Mouse (Mus musculus): Measurements from ENCODE around the gene Tmem120b.

Gene Tmem120b

DNA sequence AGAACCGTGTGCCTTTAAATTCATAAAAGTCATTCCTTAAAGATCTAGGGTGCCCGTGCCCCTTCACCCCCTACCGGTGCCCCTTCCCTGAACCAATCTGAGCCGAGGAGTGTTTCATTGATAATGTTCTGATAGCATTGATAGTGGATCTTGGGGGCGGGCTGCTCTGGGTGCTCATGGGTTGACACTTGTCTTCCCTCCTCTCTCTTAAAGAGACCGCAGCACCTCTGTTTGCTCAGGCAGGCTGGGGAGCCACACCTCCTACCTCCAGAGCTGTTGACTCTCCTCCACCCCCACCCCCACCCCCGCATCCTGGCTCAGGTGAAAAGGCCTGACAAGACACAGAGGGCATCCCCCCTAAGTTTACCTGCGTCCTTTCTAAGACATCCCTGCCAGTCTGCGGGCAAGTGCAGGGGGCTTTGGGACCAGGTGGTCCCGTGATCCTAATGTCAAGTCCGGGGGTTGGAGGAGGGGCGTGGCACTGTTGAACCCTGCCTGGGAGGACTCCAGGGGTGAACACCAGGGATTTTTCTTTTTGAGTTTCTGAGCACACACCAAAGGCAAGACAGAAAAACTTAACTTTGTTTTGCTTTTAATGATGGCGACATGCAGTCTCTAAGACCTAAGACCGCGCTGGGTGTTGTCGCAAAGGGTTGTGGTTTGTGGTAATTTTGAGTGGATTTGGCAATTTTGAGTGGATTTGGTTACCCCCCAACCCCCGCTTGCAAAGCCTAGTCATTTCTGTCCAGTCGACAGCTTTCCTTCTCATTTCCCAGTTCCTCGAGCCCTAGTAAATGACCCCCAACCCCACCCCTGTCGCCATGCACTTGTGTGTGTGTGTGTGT is 76.8 kb downstream of the Tmem120b start:
- ChIA-PET POLR2A (interaction anchor here in 3 of 4 experiments (0.6 to 11.4 kb wide), 6 partner anchors 8 to 255 kb away, joined by 3 to 473 read pairs (median 4); partner anchors contain the start of genes Rhof (in 2 of the 3) and Setd1b (in 2 of the 3)), CTCF (interaction anchor here in 3 of 4 experiments (1.9 to 7.1 kb wide), 6 partner anchors 10 to 27 kb away, joined by 8 to 427 read pairs (median 11); partner anchors contain the start of gene Rhof (in 2 of the 3))

DNA sequence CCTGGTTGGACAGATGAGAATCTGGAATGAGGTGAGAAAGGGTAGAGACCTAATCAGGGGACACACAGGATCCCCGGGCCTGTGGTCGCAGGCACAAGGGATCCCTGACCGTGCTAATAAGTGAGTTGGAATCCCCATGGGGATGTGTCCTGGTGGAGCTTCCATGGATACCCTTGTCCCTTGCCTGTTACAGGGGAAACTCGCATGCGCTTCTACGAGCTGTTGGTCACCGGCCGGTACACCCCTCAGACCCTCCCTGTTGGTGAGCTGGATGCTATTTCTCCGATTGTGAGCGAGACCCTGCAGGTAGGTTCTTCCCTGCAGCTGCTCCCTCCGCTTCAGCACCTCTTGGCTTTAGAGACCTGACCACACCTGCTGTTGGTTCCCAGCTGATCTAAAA is 78.1 kb downstream of the Tmem120b start:
- ChIA-PET POLR2A (interaction anchor here (0.8 to 11.4 kb wide), 5 partner anchors 9 to 28 kb away, joined by 3 to 473 read pairs (median 3); partner anchors contain the start of genes Rhof (in 2 of the 4) and Setd1b (in 2 of the 4)), CTCF (interaction anchor here (0.5 to 7.1 kb wide), 9 partner anchors 9 to 66 kb away, joined by 3 to 427 read pairs (median 9); partner anchors contain the start of gene Rhof (in 3 of the 4))

DNA sequence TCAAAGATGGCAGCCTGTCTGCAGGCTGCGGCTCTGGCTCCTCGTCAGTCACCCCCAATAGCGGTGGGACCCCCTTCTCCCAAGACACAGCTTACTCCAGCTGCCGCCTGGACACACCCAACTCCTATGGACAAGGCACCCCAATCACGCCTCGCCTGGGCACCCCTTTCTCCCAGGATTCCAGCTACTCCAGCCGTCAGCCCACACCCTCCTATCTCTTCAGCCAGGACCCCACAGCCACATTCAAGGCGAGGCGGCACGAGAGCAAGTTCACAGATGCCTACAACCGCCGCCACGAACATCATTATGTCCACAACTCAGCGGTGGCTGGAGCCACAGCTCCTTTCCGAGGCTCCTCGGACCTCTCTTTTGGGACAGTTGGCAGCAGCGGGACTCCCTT is 79.4 kb downstream of the Tmem120b start:
- CTCF ChIA-PET: interaction anchor here in 3 of 4 experiments (0.6 to 7.1 kb wide), 10 partner anchors 8 to 84 kb away, joined by 3 to 427 read pairs (median 3); partner anchors contain the start of gene Rhof (in 2 of the 3)
- POLR2A ChIA-PET: interaction anchor here (0.5 to 11.4 kb wide), 8 partner anchors 11 to 249 kb away, joined by 3 to 473 read pairs (median 8); partner anchors contain the start of genes Rhof (in 4 of the 4) and Setd1b (in 2 of the 4)

DNA sequence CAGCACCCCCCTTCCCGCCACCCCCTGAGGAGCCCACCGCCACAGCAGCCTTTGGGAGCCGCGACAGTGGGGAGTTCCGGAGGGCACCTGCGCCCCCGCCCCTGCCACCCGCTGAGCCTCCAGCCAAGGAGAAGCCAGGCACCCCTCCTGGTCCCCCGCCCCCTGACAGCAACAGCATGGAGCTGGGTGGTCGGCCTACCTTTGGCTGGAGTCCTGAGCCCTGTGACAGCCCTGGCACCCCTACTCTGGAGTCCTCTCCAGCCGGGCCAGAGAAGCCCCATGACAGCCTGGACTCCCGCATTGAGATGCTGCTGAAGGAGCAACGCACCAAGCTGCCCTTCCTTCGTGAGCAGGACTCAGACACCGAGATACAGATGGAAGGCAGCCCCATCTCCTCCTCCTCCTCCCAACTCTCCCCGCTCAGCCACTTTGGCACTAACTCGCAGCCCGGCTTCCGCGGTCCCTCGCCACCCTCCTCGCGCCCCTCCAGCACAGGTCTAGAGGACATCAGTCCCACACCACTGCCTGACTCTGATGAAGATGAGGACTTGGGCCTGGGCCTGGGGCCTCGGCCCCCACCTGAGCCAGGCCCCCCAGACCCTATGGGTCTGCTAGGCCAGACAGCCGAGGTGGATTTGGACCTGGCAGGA is 80.0 kb downstream of the Tmem120b start:
- ChIA-PET CTCF (interaction anchor here (0.7 to 7.1 kb wide), 15 partner anchors 10 to 465 kb away, joined by 3 to 427 read pairs (median 7); partner anchors contain the start of gene Rhof (in 4 of the 4)), POLR2A (interaction anchor here (0.6 to 11.4 kb wide), 12 partner anchors 11 to 857 kb away, joined by 3 to 473 read pairs (median 8); partner anchors contain the start of genes Rhof (in 4 of the 4) and Setd1b (in 2 of the 4))

DNA sequence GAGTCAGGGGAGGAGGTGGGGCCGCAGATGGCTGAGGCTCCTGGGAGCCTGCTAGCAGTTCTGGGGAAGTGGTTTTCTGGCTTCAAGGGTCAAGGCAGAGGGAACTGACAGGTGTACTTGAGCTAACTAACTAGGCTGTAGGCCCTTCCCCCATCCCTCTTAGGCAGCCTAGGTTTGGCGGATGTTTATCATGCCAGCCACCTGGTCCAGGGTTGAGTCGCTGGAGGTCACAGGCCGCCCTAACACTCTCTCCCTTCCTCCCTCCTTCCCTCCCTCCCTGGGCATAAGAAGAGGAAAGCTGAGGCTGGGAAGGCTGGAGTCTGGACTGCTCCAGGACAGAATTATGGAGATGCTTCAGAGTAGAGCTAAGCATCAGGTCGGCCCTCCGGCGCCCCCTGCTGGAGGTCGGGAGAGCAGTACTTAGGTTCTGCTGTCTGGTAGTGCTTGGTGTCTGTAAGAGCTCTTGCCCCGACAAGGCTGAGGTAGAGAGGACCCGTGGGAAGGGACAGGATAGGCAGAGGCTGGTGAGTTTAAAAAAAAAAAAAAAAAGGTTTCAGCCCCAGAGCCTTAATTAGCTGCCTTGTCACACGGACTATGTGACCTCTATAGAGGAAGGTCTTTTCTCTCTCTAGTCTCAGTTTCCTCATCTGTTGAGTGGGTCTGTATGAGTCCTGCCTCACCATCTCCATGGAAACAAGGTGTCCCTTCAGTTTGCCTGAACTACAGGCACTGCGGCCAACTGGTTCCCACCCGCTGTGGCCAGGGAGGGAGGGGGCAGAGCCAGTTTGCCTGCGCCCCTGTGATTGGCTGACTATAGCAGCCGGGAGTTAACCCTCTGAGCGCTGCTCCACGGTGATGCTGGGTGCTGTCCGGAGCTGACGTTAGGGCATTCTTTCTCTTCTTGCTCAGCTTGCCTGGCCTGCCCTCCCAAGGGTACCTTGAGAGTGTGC is 81.5 kb downstream of the Tmem120b start:
- POLR2A ChIA-PET: interaction anchor here (0.6 to 11.4 kb wide), 56 partner anchors 8 to 1308 kb away, joined by 3 to 473 read pairs (median 4); partner anchors contain the start of genes Rhof (in 4 of the 4), Setd1b (in 3 of the 4), Psmd9 (in 2 of the 4) and Orai1 (in 1 of the 4)
- CTCF ChIA-PET: interaction anchor here (0.5 to 7.1 kb wide), 95 partner anchors 8 to 1214 kb away, joined by 3 to 427 read pairs (median 5); partner anchors contain the start of genes Rhof (in 4 of the 4), Orai1 (in 2 of the 4), Psmd9 (in 2 of the 4) and Setd1b (in 2 of the 4)

DNA sequence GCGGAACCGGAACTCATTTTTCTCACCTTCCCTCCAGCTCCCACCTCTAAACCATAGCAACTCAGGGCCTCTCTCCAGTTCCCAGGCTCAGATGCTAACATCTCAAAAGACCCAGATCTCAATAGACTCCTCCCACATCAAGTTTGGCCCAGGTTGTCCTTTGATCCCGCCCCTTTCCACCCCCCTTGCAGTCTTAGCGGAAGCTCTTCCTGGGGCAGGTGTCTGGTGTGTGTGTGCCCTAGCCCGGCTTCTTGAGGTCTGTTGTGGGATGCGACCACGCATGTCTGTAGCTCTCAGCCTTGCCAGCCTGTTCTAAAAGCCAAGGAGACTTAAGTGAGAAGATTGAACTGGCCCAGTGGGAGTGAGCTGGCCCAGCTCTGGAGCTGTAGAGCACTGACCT is 82.4 kb downstream of the Tmem120b start:
- POLR2A ChIA-PET: interaction anchor here (0.6 to 11.4 kb wide), 25 partner anchors 8 to 851 kb away, joined by 3 to 473 read pairs (median 6); partner anchors contain the start of genes Rhof (in 4 of the 4), Setd1b (in 2 of the 4), Orai1 (in 1 of the 4) and Psmd9 (in 1 of the 4)

DNA sequence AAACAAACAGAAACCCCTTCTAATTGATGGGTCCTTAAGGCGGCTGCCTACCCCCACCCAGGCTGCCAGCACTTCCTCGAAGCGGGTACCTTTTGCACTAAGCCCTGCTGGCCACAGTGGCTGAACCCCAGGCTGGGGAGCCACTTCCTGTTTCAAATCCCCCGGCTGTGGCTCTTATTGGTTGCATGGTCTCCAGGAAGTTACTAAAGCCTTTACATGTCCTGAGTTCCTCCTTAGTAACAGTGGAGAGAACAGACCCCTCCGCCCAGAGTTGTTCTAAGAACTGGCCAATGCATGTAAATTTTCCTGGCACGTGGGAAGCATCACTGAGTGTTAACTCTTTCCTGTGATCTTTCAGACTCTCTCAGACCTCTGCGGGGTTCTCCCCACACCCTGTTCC is 82.9 kb downstream of the Tmem120b start:
- ChIA-PET POLR2A (interaction anchor here (0.6 to 11.4 kb wide), 14 partner anchors 8 to 78 kb away, joined by 3 to 473 read pairs (median 16); partner anchors contain the start of genes Rhof (in 4 of the 4) and Setd1b (in 2 of the 4)), CTCF (interaction anchor here (0.6 to 7.1 kb wide), 20 partner anchors 7 to 1145 kb away, joined by 3 to 427 read pairs (median 8); partner anchors contain the start of genes Rhof (in 4 of the 4) and Setd1b (in 1 of the 4))

More for the DNA sequence above, 82.4 kb downstream of the Tmem120b start:
- CTCF ChIA-PET: interaction anchor here (0.6 to 7.1 kb wide), 34 partner anchors 7 to 1145 kb away, joined by 3 to 427 read pairs (median 7); partner anchors contain the start of genes Rhof (in 4 of the 4), Setd1b (in 2 of the 4), Psmd9 (in 1 of the 4) and Wdr66 (in 1 of the 4)

DNA sequence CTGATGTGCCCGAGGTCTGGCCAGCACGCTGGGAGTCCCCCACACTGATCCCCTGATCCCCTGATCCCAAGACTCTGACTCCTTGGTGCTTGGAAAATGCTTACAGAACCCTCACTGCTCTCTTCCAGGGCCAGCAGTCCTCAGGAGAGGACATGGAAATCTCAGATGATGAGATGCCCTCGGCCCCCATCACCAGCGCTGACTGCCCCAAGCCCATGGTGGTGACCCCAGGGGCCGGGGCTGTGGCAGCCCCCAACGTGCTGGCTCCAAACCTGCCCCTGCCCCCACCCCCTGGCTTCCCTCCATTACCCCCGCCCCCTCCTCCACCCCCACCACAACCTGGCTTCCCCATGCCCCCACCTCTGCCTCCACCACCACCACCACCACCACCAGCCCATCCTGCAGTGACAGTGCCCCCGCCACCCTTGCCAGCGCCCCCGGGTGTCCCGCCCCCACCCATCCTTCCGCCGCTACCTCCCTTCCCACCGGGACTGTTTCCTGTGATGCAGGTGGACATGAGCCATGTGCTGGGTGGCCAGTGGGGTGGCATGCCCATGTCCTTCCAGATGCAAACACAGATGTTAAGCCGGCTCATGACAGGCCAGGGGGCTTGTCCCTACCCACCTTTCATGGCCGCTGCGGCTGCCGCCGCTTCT is 83.6 kb downstream of the Tmem120b start:
- ChIA-PET POLR2A (interaction anchor here in 3 of 4 experiments (1.5 to 11.4 kb wide), 5 partner anchors 7 to 76 kb away, joined by 4 to 473 read pairs (median 135); partner anchors contain the start of genes Rhof (in 3 of the 3) and Setd1b (in 2 of the 3)), CTCF (interaction anchor here in 2 of 4 experiments (2.8 to 7.1 kb wide), 3 partner anchors 17 to 20 kb away, joined by 30 to 427 read pairs (median 82); partner anchors contain the start of gene Rhof (in 2 of the 2))

DNA sequence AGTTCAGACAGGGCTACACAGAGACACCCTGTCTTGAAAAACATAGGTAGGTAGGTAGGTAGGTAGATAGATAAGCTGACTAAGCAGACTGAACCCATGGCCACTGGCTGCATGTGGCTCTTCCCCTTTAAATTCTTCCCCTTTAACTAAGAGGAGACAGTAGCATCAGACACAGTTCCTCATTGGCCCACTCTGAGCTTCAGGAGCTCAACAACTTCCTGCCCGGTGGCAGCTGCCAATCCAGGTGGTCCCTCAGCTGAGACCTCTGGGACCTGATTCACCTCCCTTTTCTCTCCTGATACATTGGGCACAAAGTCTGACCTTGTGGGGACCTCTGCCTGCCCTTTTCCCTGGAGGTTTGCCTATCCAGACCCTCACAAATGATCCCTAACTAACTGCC is 84.7 kb downstream of the Tmem120b start:
- ChIA-PET POLR2A (interaction anchor here (0.6 to 10.4 kb wide), 10 partner anchors 9 to 299 kb away, joined by 3 to 233 read pairs (median 4); partner anchors contain the start of genes Rhof (in 3 of the 4) and Setd1b (in 1 of the 4)), CTCF (interaction anchor here (0.6 to 7.2 kb wide), 7 partner anchors 14 to 242 kb away, joined by 3 to 187 read pairs (median 5); partner anchors contain the start of genes Rhof (in 3 of the 4) and Mlxip (in 1 of the 4))

DNA sequence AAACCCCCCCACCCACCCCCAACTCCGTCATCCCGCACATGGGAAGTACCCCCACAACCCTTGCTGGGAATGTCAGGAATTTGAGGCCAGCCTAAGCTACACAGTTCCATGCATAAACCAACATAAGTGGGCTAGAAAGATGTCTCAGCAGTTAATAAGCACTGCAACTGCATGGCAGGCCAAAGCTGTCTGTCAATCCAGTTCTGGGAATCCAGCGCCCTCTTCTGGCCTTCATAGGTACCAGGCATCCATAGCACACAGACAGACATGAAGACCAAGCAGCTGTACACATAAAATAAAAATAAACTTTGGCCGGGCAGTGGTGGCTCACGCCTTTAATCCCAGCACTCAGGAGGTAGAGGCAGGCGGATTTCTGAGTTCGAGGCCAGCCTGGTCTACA is 87.2 kb downstream of the Tmem120b start:
- CTCF ChIA-PET: interaction anchor here (0.5 to 7.2 kb wide), 60 partner anchors 8 to 1367 kb away, joined by 3 to 187 read pairs (median 4); partner anchors contain the start of genes Rhof (in 4 of the 4), Mlxip (in 1 of the 4), Setd1b (in 1 of the 4) and Tmem120b (in 1 of the 4)
- POLR2A ChIA-PET: interaction anchor here (0.6 to 10.4 kb wide), 19 partner anchors 10 to 235 kb away, joined by 3 to 233 read pairs (median 6); partner anchors contain the start of genes Rhof (in 3 of the 4), Setd1b (in 2 of the 4), Orai1 (in 1 of the 4) and Psmd9 (in 1 of the 4)

DNA sequence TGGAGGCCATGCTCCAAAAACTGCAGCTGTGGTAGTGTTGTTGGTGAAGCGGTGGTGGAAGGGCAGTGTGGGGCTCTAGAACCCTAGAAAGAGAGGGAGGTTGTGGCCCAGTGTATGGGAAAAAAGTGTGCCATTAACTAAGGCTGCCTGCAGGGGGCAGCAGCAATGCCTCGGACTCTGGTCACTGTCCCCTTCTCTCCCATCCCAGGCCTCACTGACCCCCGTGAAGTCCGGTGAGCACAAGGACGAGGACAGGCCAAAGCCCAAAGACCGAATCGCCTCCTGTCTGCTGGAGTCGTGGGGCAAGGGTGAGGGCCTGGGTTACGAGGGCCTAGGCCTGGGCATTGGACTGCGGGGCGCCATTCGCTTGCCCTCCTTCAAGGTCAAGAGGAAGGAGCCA is 88.5 kb downstream of the Tmem120b start:
- POLR2A ChIA-PET: interaction anchor here (0.6 to 10.4 kb wide), 9 partner anchors 7 to 815 kb away, joined by 3 to 233 read pairs (median 16); partner anchors contain the start of genes Rhof (in 2 of the 4), Psmd9 (in 1 of the 4) and Setd1b (in 1 of the 4)

DNA sequence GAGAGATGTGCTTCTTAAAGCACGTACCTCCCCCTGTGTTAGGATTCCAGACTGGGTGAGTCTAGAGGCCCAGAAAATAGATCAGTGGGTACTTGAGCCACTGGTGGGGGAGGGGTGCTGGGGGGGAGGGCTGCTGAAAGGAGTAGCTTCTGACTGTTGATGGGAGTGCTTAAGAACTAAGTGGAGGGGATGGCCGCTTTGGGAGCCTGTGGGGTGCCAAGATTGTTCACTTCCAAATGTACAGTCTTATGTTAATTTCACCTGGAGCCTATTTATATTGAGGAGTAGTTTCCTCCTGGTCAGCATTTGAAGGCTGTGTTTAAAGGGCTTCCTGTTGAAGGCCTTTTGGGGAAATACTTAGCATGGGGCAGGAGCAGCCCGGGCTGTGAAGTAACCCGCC is 89.8 kb downstream of the Tmem120b start:
- CTCF ChIA-PET: interaction anchor here (0.6 to 7.2 kb wide), 19 partner anchors 8 to 167 kb away, joined by 3 to 187 read pairs (median 4); partner anchors contain the start of genes Rhof (in 3 of the 4), Psmd9 (in 2 of the 4) and Wdr66 (in 1 of the 4)
- POLR2A ChIA-PET: interaction anchor here (0.5 to 10.4 kb wide), 19 partner anchors 8 to 364 kb away, joined by 3 to 233 read pairs (median 5); partner anchors contain the start of genes Rhof (in 2 of the 4), Psmd9 (in 1 of the 4) and Setd1b (in 1 of the 4)

More for the DNA sequence above, 88.5 kb downstream of the Tmem120b start:
- CTCF ChIA-PET: interaction anchor here (0.9 to 7.2 kb wide), 11 partner anchors 12 to 35 kb away, joined by 4 to 187 read pairs (median 9); partner anchors contain the start of genes Rhof (in 4 of the 4) and Psmd9 (in 2 of the 4)

DNA sequence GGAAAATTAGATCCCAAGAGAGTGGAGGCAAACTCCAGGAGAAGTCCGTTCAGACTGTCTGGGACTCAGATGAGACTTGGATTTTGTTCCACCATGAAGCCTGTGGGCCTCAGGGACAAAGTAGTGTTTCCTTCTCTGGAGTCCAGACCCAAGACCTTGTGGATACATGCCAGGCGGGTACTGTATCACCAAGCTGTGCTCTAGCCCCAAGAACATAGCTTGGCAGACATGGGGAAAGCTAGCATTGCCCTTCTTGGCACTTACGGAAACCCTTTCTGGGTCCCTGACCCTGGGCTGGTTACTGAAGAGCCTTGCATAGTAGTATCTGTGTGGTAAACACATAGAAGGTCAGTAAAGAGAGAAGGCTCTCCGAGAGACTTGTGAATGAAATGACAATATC is 91.2 kb downstream of the Tmem120b start:
- POLR2A ChIA-PET: interaction anchor here (0.6 to 10.4 kb wide), 11 partner anchors 10 to 170 kb away, joined by 3 to 233 read pairs (median 7); partner anchors contain the start of genes Rhof (in 3 of the 4), Kdm2b (in 1 of the 4) and Psmd9 (in 1 of the 4)
- CTCF ChIA-PET: interaction anchor here (0.6 to 7.2 kb wide), 8 partner anchors 10 to 45 kb away, joined by 3 to 187 read pairs (median 8); partner anchors contain the start of gene Rhof (in 2 of the 4)

DNA sequence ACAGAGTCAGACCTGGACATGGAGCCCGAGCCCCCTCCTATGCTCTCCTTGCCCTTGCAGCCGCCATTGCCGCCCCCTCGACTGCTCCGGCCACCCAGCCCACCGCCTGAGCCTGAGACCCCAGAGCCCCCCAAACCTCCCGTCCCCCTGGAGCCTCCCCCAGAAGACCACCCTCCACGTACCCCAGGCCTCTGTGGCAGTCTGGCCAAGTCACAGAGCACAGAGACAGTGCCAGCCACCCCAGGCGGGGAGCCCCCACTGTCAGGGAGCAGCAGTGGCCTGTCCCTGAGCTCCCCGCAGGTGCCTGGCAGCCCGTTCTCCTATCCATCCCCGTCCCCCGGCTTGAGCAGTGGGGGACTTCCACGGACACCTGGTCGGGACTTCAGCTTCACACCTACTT is 91.7 kb downstream of the Tmem120b start:
- POLR2A ChIA-PET: interaction anchor here in 2 of 4 experiments (1.0 to 10.4 kb wide), 6 partner anchors 10 to 70 kb away, joined by 3 to 233 read pairs (median 40); partner anchors contain the start of genes Rhof (in 2 of the 2) and Psmd9 (in 1 of the 2)
- CTCF ChIA-PET: interaction anchor here in 3 of 4 experiments (0.6 to 1.4 kb wide), 6 partner anchors 12 to 45 kb away, joined by 3 to 5 read pairs (median 4); no protein-coding TSS in a partner anchor
